In the genomic region with DNA sequence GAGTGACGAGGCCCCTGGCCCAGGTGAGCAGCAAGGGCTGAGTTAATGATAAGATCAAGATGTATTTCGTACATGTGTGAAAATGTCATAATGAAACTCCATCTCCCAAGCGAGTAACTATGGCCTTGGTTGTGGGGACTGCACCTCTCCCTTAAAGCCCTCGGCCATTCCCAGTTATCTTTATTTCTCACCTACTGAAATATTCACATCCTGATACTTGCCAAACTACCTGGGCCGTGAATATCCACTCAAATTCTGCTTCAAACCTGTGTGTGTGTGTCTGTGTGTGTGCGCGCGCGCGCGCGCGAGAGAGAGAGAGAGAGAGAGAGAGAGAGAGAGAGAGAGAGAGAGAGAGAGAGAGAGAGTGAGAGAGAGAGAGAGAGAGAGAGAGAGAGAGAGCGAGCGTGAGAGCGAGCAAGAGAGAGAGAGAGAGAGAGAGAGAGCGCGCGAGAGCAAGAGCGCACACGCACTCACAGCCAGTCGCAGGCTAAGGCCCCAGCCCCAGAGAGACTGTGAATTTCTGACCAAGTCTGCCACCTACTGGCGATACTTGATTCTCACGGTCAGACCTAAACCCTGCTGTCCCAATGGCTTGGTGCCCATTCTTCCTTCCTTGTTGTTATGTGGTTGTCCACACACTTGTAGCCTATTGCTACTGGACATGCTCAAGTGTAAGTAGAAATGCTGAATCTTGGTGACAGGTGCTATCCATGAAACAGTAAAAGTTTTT, we compare ENCODE assay signal across 8 mouse cellular contexts. TPM values are rescaled to one million over a fixed set of nuclear protein-coding genes. Genes with fewer than 3 reads are reported as not detected.
DNase-seq lines count a peak whose midpoint lies in the region; ATAC-seq and TF ChIP-seq lines count a peak whose summit lies in the region.

No protein-coding gene starts in this region.

- H3K27ac ChIP-seq in heart, embryonic 11.5 days (ENCODE audit: low read depth, low read length), result no peak overlapping the region
- no peak overlapping the region for H3K27ac ChIP-seq in kidney, embryonic 15.5 days
- H3K27ac ChIP-seq in limb, embryonic 15.5 days, result no peak overlapping the region

- H3K9ac ChIP-seq in heart, embryonic 11.5 days (ENCODE audit: low read depth, low read length), result no peak overlapping the region
- no peak overlapping the region for H3K9ac ChIP-seq in kidney, embryonic 15.5 days
- H3K9ac ChIP-seq in limb, embryonic 15.5 days, result no peak overlapping the region

- peak overlapping the region; percentile 29; the same call in 1 of the 2 replicates for H3K4me2 ChIP-seq in heart, embryonic 11.5 days
- peak overlapping the region; percentile 36; the same call in 1 of the 2 replicates for H3K4me2 ChIP-seq in kidney, embryonic 15.5 days
- 0 out of 2 replicates have a peak overlapping the region, but pooled peaks have one; percentile 7 for H3K4me2 ChIP-seq in limb, embryonic 15.5 days

- H3K4me3 ChIP-seq in C2C12 (ENCODE audit: insufficient read depth, poor library complexity, severe bottlenecking), result no peak overlapping the region
- H3K4me3 ChIP-seq in heart, embryonic 11.5 days (ENCODE audit: low read depth, low read length), result no peak overlapping the region
- no peak overlapping the region for H3K4me3 ChIP-seq in kidney, embryonic 15.5 days (replicated peaks)
- H3K4me3 ChIP-seq in limb, embryonic 15.5 days, result no peak overlapping the region

- TF ChIP-seq CTCF in C2C12 (IDR thresholded peaks at IDR 0.05; ENCODE audit: control insufficient read depth, insufficient read depth, insufficient read length), result peak; percentile 67

- 0 out of 2 replicates have a peak, but pooled peaks cover 4% of the 10 kb centered on the region for H3K4me1 ChIP-seq in heart, embryonic 11.5 days (ENCODE audit: control insufficient read depth, insufficient read depth, low read length)
- H3K4me1 ChIP-seq in kidney, embryonic 15.5 days, result no peaks in the 10 kb centered on the region
- peaks cover 5% of the 10 kb centered on the region; the same call in 1 of the 2 replicates for H3K4me1 ChIP-seq in limb, embryonic 15.5 days

- WGBS in heart, embryonic 11.5 days (ENCODE audit: insufficient replicate concordance), result 34% methylated on average over 21 of the region's 24 CpGs
- 34% methylated on average over 23 of the region's 24 CpGs for WGBS in kidney, embryonic 15.5 days
- 38% methylated on average over 22 of the region's 24 CpGs for WGBS in limb, embryonic 15.5 days

- ATAC-seq in erythroblast, adult 5-6 weeks (replicated peaks; ENCODE audit: low FRiP score, poor library complexity, severe bottlenecking), result peak; percentile 87
- ATAC-seq in heart, embryonic 11.5 days (replicated peaks; ENCODE audit: insufficient number of reproducible peaks, low FRiP score, low TSS enrichment), result peak; percentile 76; the same call in 1 of the 2 replicates
- peak; percentile 95 for ATAC-seq in kidney, embryonic 15.5 days (replicated peaks; ENCODE audit: low FRiP score)
- peak; percentile 79 for ATAC-seq in limb, embryonic 15.5 days (ENCODE audit: insufficient number of reproducible peaks, low FRiP score, low TSS enrichment, low read depth)

- peak; percentile 98 for DNase-seq in brain, adult 2 months (ENCODE audit: low read depth, low spot score)
- DNase-seq in monocyte, adult 2 months (ENCODE audit: low read depth in 1 of 2, low spot score in 2 of 2), result peak; percentile 54 to 76
- DNase-seq in spleen, postnatal 14 days (ENCODE audit: low spot score in 2 of 2), result peak; percentile 60 to 78

- peaks cover 21% of the 10 kb centered on the region for H3K27me3 ChIP-seq in C2C12 (ENCODE audit: control insufficient read depth, insufficient read depth, insufficient read length)
- no peaks in the 10 kb centered on the region for H3K27me3 ChIP-seq in heart, embryonic 11.5 days (ENCODE audit: control insufficient read depth, insufficient read depth, low read length)
- H3K27me3 ChIP-seq in kidney, embryonic 15.5 days, result peaks cover 22% of the 10 kb centered on the region; the same call in 1 of the 2 replicates
- H3K27me3 ChIP-seq in limb, embryonic 15.5 days, result no peaks in the 10 kb centered on the region

- no peaks in the 10 kb centered on the region for H3K36me3 ChIP-seq in C2C12 (ENCODE audit: control insufficient read depth, insufficient read depth)
- no peaks in the 10 kb centered on the region for H3K36me3 ChIP-seq in heart, embryonic 11.5 days (ENCODE audit: control insufficient read depth, insufficient read depth, low read length)
- H3K36me3 ChIP-seq in kidney, embryonic 15.5 days, result no peaks in the 10 kb centered on the region
- H3K36me3 ChIP-seq in limb, embryonic 15.5 days, result no peaks in the 10 kb centered on the region

- H3K79me2 ChIP-seq in C2C12 (ENCODE audit: control insufficient read depth, insufficient read depth), result no peaks in the 10 kb centered on the region

- 0 out of 2 replicates have a peak, but pooled peaks cover 3% of the 10 kb centered on the region for H3K9me3 ChIP-seq in heart, embryonic 11.5 days (replicated peaks; ENCODE audit: control insufficient read depth, low read length)
- no peaks in the 10 kb centered on the region for H3K9me3 ChIP-seq in kidney, embryonic 15.5 days (replicated peaks)
- no peaks in the 10 kb centered on the region for H3K9me3 ChIP-seq in limb, embryonic 15.5 days

- no peaks in the 10 kb centered on the region for H3K79me3 ChIP-seq in C2C12 (ENCODE audit: low read depth)

- H3ac ChIP-seq in C2C12 (ENCODE audit: control insufficient read depth, insufficient read length, low read depth), result no peak overlapping the region

TF ChIP-seq in C2C12, 6 proteins besides CTCF, POLR2A, EP300 and RAD21:
- no peak for TF ChIP-seq MYOG (IDR thresholded peaks at IDR 0.05; ENCODE audit: control insufficient read depth, extremely low read depth, insufficient read length)
- no peak for TF ChIP-seq MAX (IDR thresholded peaks at IDR 0.05)
- no peak for TF ChIP-seq FOSL1 (IDR thresholded peaks at IDR 0.05; ENCODE audit: insufficient read depth, low read length, poor library complexity, severe bottlenecking)
- TF ChIP-seq MYOD1 (IDR thresholded peaks at IDR 0.05; ENCODE audit: control insufficient read depth, insufficient read length, low read depth), result no peak
- no peak for TF ChIP-seq USF1 (IDR thresholded peaks at IDR 0.05; ENCODE audit: low read depth)
- TF ChIP-seq CEBPB (IDR thresholded peaks at IDR 0.05; ENCODE audit: low read depth), result no peak

RNA-seq across cellular contexts. Expression of a gene that starts 21.6 kb away (rescaled TPM):
- 0.02 TPM for polyA plus RNA-seq in C2C12 (2012; fragmentation: generic; extraction: Trizol)
- not detected in 2 replicates for total RNA-seq in erythroblast, adult 5-6 weeks (2015; ENCODE audit: low replicate concordance)
- not detected in 2 replicates for total RNA-seq in erythroblast, adult 5-6 weeks (2017; ENCODE audit: low replicate concordance)
- 0.13 TPM in 1 of 2 replicates, not detected in the other for polyA plus RNA-seq in heart, embryonic 11.5 days (2014; fragmentation: Nextera tagmentation; extraction: Ambion mirVana)
- 0.08 TPM in 2 replicates for polyA plus RNA-seq in kidney, embryonic 15.5 days (2015; fragmentation: Nextera tagmentation; extraction: Ambion mirVana)
- polyA plus RNA-seq in limb, embryonic 15.5 days (2015; fragmentation: Nextera tagmentation; extraction: Ambion mirVana), result 0.15 and 0.76 TPM in 2 replicates

RNA-seq across cellular contexts. Expression of a gene that starts 29.0 kb away (rescaled TPM):
- polyA plus RNA-seq in C2C12 (2012; fragmentation: generic; extraction: Trizol), result 6.1 TPM
- 30.9 and 35.5 TPM in 2 replicates for total RNA-seq in erythroblast, adult 5-6 weeks (2015; ENCODE audit: low replicate concordance)
- total RNA-seq in erythroblast, adult 5-6 weeks (2017; ENCODE audit: low replicate concordance), result 68.0 and 81.5 TPM in 2 replicates
- polyA plus RNA-seq in heart, embryonic 11.5 days (2014; fragmentation: Nextera tagmentation; extraction: Ambion mirVana), result 55.5 and 56.4 TPM in 2 replicates
- polyA plus RNA-seq in kidney, embryonic 15.5 days (2015; fragmentation: Nextera tagmentation; extraction: Ambion mirVana), result 52.8 and 55.7 TPM in 2 replicates
- polyA plus RNA-seq in limb, embryonic 15.5 days (2015; fragmentation: Nextera tagmentation; extraction: Ambion mirVana), result 51.9 and 55.1 TPM in 2 replicates
